Mouse (Mus musculus) embryo, embryonic 10 days (tissue): ENCODE measurements around the gene Otud5.
A peak's percentile ranks its signal among the peaks of the same experiment; 100 is the strongest.
"Not testable (repeated sequence)": the region's sequence is repeated elsewhere in the genome, so short reads cannot be mapped to it uniquely, and the experiment has no call there.

Source experiments
- DNase-seq: peaks from one replicate; pipeline ENCODE4 v3.0.0-alpha.2; 2015; ENCODE audit warnings: low spot score

Otud5 gene

GRCm38 (mm10) chrX:7841163-7842162 lies at the start of gene Otud5:
TSS of gene Otud5 (plus strand) at chrX:7841364.
- peak; percentile 95 for DNase-seq

- peak; percentile 46 for DNase-seq
Measured at GRCm38 (mm10) chrX:7793361-7793760, 47.8 kb upstream of the Otud5 start.

- DNase-seq, result peak; percentile 72
Measured at GRCm38 (mm10) chrX:7795016-7795415, 46.1 kb upstream of the Otud5 start.

GRCm38 (mm10) chrX:7797327-7797726 lies 43.8 kb upstream of the Otud5 start:
- DNase-seq, result no peak

DNA sequence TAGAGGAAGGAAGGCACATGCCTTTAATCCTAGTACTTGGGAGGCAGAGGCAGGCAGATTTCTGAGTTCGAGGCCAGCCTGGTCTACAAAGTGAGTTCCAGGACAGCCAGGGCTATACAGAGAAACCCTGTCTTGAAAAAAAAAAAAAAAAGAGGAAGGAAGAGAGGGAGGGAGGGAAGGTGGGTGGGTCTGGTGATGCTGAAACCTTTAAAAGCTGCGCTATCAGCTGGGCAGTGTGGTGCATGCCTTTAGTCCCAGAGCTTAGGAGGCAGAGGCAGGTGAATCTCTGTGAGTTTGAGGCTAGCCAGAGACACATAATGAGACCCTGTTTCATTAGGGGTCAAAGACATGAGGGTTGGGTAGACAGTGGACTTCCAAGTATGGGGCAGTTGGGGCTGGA lies 39.0 kb upstream of the Otud5 start:
- not testable (repeated sequence) for DNase-seq

GRCm38 (mm10) chrX:7815016-7815415 lies 26.1 kb upstream of the Otud5 start:
- peak; percentile 5 for DNase-seq

DNA sequence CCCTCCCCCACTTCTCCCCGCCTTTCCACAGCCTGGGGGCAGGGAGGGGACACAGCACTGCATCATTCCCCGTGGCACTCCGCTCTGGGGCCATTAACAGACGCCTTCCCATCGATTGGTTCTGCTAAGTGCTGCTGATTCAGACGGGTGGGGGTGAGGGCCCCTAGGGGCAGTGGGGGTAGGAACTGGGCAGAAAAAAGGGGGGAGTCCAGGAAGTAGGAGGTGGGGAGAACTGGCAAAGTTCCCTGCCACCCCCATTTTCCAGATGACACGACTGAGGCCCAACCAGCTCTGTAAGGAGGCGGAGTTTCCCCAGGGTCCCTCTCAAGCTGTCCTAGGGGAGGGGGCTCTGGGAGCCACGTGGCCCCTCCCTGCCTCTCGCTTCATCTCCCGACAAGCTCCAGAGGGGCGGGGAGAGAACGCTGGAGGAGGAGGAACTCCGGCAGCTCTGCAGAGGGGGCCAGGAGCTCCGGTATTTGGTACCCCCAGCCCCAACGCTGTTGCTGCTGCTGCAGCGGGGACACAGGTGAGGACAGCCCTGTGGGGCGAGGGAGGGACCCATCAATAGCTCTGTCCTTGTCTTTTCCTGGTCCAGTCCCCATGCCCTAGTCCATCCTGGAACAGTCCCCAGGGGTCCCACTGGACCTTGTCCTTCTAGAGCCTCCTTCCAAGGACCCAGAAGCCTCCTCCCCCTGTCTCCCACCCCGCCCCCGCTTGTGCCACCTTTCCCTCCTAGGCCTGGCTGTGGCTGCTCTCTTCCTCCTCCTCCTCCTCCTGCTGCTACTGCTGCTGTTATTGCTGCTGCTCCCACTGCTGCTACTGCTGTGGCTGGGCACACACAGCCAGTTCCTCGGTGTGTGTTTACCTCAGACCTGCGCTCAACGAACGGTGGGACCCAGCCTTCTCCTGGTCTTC lies 19.0 kb upstream of the Otud5 start, which contains the start of gene Kcnd1:
Kcnd1 (plus strand) TSS at position 425 of the 915 bp plus-strand sequence.
- peak; percentile 41 for DNase-seq

DNA sequence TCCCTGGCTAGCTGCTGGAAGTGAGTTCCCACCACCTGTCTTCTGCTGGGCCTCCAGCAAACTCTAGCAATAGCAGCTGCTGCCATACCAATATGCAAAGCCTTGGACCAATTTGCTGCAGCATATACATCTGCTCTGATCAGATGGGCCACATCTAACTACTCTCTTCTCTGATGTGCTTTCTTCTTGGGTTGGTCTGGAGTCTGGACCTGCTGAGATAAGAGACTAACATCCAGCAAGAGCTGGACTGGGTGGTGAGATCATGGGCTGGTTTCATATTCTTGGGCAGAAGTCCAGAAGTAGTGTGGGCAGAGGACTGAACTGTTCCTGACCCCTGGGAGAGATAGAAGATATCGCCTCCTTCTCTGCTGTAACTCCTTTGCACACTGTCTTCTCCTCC lies 4.0 kb upstream of the Otud5 start:
- DNase-seq, result no peak

GRCm38 (mm10) chrX:7840842-7841162 lies 362 bp upstream of the Otud5 start:
- DNase-seq, result no peak

DNA sequence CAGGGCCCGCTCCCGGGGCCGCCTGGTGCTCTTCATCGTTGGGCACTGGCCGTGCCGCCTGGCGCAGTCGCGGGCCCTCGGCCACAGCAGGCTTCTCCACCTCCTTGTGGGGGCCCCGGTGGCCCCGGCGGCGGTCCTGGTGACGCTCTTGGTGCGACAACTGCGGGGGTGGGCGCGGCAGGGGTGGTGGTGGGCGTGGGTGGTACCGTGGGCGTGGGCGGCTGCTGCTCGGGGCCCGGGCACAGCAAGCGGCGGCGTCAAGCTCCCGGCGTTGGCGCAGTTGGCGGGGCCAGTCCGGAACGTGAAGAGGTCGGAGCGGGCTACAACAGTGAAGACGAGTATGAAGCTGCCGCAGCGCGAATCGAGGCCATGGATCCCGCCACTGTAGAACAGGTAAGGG lies 1.2 kb downstream of the Otud5 start:
- DNase-seq, result no peak

GRCm38 (mm10) chrX:7847845-7848244 lies 6.7 kb downstream of the Otud5 start:
- DNase-seq, result no peak

DNA sequence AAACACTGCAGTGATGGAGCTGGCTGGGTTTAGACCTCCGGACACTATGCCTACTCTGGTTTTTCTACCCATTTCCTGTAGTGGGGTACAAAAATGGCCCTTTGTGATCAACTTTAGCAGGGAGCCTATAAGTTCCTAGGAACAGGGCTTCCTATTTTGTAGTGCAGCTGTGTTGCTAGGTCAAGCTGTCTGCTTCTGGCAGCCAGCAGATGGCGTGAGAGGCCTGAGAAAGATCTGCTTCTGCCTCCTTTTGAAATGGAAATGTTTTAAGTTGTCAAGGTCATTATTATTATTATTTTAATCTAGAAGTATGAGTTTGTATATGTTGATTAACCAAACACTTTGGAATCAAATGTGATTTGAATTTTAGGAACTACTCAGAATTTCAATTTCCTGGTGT lies 13.4 kb downstream of the Otud5 start:
- peak; percentile 33 for DNase-seq

GRCm38 (mm10) chrX:7859191-7859753 lies 18.1 kb downstream of the Otud5 start:
- DNase-seq, result no peak

- no peak for DNase-seq
Measured at GRCm38 (mm10) chrX:7863181-7863580, 22.0 kb downstream of the Otud5 start.

DNA sequence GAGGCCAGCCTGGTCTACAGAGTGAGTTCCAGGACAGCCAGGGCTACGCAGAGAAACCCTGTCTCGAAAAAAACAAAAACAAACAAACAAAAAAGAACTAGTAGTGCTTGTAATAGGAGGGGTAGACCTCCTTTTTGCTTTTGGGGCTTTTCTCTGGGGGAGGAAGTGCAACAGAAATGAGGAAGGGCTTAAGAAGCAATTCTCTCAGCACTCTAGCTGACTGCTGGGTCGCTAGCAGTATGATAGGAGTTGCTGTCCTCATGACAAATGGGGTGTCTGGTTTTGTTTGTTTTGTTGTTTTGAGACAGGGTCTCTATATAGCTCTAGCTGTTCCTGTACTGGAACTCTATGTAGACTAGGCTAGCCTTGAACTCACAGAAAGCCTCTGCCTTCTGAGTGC lies 23.4 kb downstream of the Otud5 start:
- no peak for DNase-seq

DNA sequence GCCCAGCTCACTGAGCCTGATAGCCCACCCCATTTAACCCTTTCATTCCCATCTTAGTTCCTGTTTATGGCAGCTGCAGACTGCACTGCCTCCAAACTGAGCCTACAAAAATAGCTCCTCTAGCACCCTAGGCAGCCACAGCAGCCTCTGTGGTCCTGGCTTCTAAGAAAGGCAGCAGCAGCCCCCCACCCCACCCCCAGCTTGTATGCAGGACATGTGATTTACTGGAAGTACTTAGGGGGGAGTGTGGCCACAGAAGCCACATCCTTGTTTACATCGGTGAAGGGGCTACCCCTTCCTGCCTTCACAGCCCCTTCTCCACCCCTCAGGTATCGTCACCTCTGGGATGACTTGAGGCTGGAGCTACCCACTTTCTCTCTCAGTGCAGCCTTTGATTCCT lies 24.2 kb downstream of the Otud5 start:
- DNase-seq, result no peak

DNA sequence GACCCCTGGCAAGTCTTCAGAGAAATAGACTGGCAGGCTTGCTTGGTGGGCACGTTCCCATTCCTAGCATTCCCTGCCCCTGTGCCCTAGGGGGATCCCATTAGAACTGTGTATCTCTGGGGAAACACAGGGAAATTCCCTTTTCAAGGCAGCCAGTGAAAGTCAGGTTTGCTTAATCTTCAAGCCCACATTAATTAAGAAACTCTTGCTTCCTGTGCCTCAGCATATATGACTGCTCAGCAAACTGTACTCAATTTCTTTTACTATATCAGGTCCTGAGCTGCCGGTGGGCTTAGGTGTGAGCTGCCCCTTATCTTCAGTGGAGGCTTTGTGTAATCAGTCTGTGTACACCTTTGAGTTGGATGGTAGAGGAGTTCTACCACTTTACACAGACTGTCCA lies 24.6 kb downstream of the Otud5 start:
- DNase-seq, result no peak

DNA sequence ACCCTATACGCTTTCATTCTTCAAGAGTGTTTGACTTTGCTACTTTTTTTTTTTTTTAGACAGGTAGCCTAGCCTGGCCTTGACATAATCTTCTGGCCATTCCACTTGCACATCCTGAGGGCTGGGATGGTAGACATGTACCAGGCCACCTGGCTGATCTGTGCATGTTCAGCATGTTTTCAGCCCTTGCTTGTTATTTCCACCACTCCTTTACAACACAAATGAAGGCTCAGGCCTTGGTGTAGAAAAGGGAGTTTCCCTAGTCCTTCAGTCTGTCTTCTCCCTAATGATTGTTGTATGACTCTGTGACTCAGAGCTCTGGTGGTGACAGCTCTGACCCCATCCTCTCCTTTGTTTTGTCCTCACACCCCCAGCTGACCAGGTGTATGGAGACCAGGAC lies 26.0 kb downstream of the Otud5 start:
- DNase-seq, result no peak

- DNase-seq, result no peak
Measured at GRCm38 (mm10) chrX:7868506-7868905, 27.3 kb downstream of the Otud5 start.

DNA sequence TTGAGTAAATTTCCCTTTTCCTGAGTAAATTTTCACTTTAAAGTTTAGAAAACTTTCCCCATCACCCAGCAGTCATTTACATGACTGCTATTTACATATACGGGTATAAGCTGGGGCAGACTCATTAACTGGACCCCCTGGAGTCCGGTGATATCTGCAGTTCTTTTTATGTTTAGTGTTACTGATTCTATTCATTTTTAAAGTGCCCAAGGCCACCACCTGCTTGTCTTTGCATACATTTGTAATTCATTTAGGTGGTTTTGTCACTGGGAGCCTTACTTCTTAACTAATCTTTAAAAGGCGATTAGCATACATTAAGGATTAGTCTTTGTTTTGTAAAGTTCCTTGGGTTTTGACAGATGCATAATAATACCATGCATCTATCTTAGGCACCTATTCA lies 28.7 kb downstream of the Otud5 start:
- DNase-seq, result no peak

DNA sequence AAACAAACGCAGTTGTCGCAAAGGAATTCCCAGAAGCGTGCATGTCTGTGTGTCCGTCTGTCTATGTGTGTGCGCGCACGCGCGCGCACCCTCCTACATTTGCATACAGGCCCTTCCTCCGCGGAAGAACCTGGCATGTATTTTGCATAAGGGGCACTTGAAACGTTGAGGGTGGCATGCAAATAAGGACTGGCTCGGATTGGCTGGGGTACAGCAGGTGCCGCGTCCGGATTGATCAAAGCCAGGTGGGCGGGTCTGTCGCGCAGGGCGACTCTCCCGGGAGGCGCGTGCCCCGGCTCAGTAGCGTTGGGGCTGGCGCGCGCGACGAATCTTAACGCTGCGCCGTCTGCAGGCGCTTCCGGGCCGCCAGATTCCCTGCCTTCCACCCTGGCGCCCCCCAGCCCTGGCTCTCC lies 36.8 kb downstream of the Otud5 start, which contains the start of gene Pim2:
Pim2 (plus strand) TSS at position 256 of the 413 bp plus-strand sequence.
- DNase-seq, result peak; percentile 87

DNA sequence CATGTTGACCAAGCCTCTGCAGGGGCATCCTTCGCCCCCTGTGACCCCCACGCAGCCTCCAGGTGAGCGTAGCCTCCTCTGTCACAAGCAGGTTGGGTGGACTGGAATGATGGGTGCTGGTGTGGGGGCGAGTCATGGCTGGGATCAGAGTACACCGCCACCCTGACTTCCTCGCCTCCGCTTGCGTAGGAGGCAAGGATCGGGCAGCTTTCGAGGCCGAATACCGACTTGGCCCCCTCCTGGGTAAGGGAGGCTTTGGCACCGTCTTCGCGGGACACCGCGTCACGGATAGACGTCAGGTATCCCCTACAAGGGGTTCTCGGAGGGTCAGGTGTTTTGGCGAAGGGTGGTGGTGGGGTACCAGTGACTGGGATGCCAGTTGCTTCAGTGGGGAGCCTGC lies 37.3 kb downstream of the Otud5 start:
- no peak for DNase-seq
